Mouse (Mus musculus): ENCODE measurements at regions not wholly inside any gene's neighbourhood (a gene's known extent, or its start where the extent isn't known, plus 50 kb on each side); places are given as distances from the start of the nearest gene placed in this dataset.
"Not testable (repeated sequence)": the region's sequence is repeated elsewhere in the genome, so short reads cannot be mapped to it uniquely, and the experiment has no call there.

GRCm38 (mm10) chr3:120511651-120512050 lies 659.8 kb downstream of the Rwdd3 start:
- DNase-seq = no peak

GRCm38 (mm10) chr3:120498937-120499336 lies 672.6 kb downstream of the Rwdd3 start:
- no peak for DNase-seq

GRCm38 (mm10) chr3:120477934-120478333 lies 693.6 kb downstream of the Rwdd3 start:
- DNase-seq = no peak

GRCm38 (mm10) chr3:120477232-120477631 lies 693.0 kb upstream of the Ptbp2 start:
- DNase-seq = no peak

GRCm38 (mm10) chr3:120473645-120474038 lies 689.4 kb upstream of the Ptbp2 start:
- peak; percentile 41 to 66 for DNase-seq

GRCm38 (mm10) chr3:120472687-120473644 lies 688.7 kb upstream of the Ptbp2 start:
- peak; percentile 22 to 45 for DNase-seq

- DNase-seq = no peak
These were observed 687.7 kb upstream of the Ptbp2 start for GRCm38 (mm10) chr3:120471878-120472444.

- no peak for DNase-seq
These were observed 684.6 kb upstream of the Ptbp2 start for GRCm38 (mm10) chr3:120468887-120469286.

- DNase-seq = no peak
These were observed 676.5 kb upstream of the Ptbp2 start for GRCm38 (mm10) chr3:120460717-120461116.

GRCm38 (mm10) chr3:120457912-120458311 lies 673.6 kb upstream of the Ptbp2 start:
- DNase-seq = no peak

- no peak for DNase-seq
These were observed 656.9 kb upstream of the Ptbp2 start for GRCm38 (mm10) chr3:120441127-120441526.

- DNase-seq = no peak
These were observed 646.0 kb upstream of the Ptbp2 start for GRCm38 (mm10) chr3:120430285-120430684.

- no peak for DNase-seq
These were observed 632.4 kb upstream of the Ptbp2 start for GRCm38 (mm10) chr3:120416634-120417033.

GRCm38 (mm10) chr3:120375688-120376289 lies 591.5 kb upstream of the Ptbp2 start:
- DNase-seq = no peak

GRCm38 (mm10) chr3:120342747-120343377 lies 558.6 kb upstream of the Ptbp2 start:
- no peak for DNase-seq

- no peak for DNase-seq
These were observed 557.6 kb upstream of the Ptbp2 start for GRCm38 (mm10) chr3:120341882-120342281.

- DNase-seq = no peak
These were observed 551.7 kb upstream of the Ptbp2 start for GRCm38 (mm10) chr3:120335843-120336585.

GRCm38 (mm10) chr3:120307042-120307441 lies 522.8 kb upstream of the Ptbp2 start:
- DNase-seq = not testable (repeated sequence)

GRCm38 (mm10) chr3:120305608-120306007 lies 521.3 kb upstream of the Ptbp2 start:
- DNase-seq = no peak
